Mouse (Mus musculus) olfactory bulb, adult 2 months (tissue): ENCODE measurements around the gene Mbd5.

Experiments
- CTCF ChIP-seq: fragments of 200-500 bp; IDR thresholded peaks from 2 replicates; pipeline ENCODE4 v1.5.1; 2012; ENCODE audit warnings: low read depth, mild to moderate bottlenecking, low read length, moderate library complexity; ENCODE audit not compliant: insufficient read depth
- POLR2A ChIP-seq: fragments of 200-500 bp; IDR thresholded peaks from 2 replicates; pipeline ENCODE4 v1.6.1; 2012; ENCODE audit warnings: mild to moderate bottlenecking, low read depth, low read length, moderate library complexity; ENCODE audit not compliant: insufficient read depth

DNA sequence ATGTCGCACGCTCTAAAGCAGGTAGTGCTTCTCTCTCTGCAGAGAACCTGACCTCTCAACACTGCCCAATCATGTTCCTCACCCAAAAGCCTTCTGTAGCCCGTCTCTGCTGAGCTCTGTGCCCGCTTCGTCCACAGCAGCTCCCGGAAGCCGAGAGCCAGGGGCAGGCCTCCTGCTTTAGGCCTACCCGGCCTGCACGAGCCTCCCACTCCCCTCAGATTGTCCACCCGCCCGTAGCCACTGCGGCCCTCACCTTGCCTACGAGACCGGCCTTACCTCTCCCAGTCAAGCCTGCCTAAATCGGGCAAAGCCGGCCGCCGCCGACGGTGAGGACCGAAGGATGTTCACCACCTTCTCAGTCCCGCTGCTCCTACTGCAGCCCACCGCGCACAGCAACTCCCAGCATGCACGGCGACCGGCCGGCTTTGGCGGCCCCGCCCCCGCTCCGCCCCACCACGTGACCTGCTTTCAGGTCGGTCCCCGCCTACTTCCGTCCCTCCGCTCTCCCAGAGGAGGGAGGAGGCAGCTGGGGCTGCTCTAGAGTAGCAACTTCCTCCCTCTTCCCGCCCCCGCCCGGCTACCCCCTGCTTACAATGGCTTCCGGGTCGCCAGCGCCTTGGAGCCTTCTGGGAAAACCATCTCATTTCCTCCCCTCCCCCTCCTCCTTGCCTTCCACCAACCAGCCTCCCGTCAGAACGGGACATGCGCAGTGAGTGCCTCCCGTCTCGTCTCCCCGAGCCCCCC, at the start of gene Mbd5:
- TF ChIP-seq CTCF, result no peak
- TF ChIP-seq POLR2A, result peak; percentile 86
